Mouse (Mus musculus): ENCODE measurements around the gene Tmem104. TPM values are rescaled to one million over a fixed set of nuclear protein-coding genes. Genes with fewer than 3 reads are reported as not detected.
A peak's percentile ranks its signal among the peaks of the same experiment; 100 is the strongest.

Tmem104 gene
- total and polyA plus RNA-seq, 2 experiments from 2014 or later: 7.6 to 8.8 TPM

DNA sequence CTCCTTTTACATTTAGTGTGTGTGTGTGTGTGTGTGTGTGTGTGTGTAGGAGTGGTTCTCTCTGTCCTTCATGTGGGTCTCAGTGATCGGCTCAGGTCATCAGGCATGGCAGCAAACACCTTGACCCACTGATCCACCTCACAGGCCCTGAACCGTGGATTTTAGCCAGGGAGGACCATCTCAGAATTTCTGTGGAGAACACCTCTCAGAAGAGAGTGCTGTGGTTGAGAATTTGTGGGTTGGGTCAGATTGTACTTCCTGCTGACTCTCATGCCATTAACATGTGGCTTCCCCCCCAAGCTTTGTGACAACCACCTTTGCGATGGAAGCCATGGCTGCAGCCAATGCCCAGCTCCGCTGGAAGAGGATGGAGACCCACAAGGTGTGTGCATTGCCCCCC, 13.2 kb downstream of the Tmem104 start:
- no peak overlapping the region for H3K4me3 ChIP-seq (ENCODE audit: low read depth, low read length)
- no peaks in the 10 kb centered on the region for H3K27me3 ChIP-seq (ENCODE audit: insufficient read depth, low read length)
- H3K9me3 ChIP-seq (ENCODE audit: low read length): no peaks in the 10 kb centered on the region
- 94% methylated on average over 4 of the region's 4 CpGs for WGBS
- H3K27ac ChIP-seq (ENCODE audit: low read depth, low read length): no peak overlapping the region
- H3K4me1 ChIP-seq (ENCODE audit: insufficient read depth): no peaks in the 10 kb centered on the region
- H3K4me2 ChIP-seq (ENCODE audit: low read depth): no peak overlapping the region
- ATAC-seq (no peak), DNase-seq (no peak)
- H3K9ac ChIP-seq: no peak overlapping the region
- H3K36me3 ChIP-seq (ENCODE audit: insufficient read depth): peaks cover 30% of the 10 kb centered on the region
- no peak for TF ChIP-seq CTCF (IDR thresholded peaks at IDR 0.05; ENCODE audit: low read depth)

- no peaks in the 10 kb centered on the region for H3K4me1 ChIP-seq (ENCODE audit: insufficient read depth)
- 15% methylated on average over 12 of the region's 12 CpGs for WGBS
- peak; percentile 94 for ATAC-seq
- no peak overlapping the region for H3K4me3 ChIP-seq (ENCODE audit: low read depth, low read length)
- H3K27me3 ChIP-seq (ENCODE audit: insufficient read depth, low read length): no peaks in the 10 kb centered on the region
- H3K4me2 ChIP-seq (ENCODE audit: low read depth): no peak overlapping the region
- TF ChIP-seq CTCF (IDR thresholded peaks at IDR 0.05; ENCODE audit: low read depth): peak; percentile 98
- H3K9ac ChIP-seq: no peak overlapping the region
- H3K9me3 ChIP-seq (ENCODE audit: low read length): no peaks in the 10 kb centered on the region
- H3K27ac ChIP-seq (ENCODE audit: low read depth, low read length): no peak overlapping the region
- peak; percentile 90 for DNase-seq
- H3K36me3 ChIP-seq (ENCODE audit: insufficient read depth): peaks cover 38% of the 10 kb centered on the region
Observed at GRCm38 (mm10) chr11:115202316-115202715, 15.0 kb downstream of the Tmem104 start.

GRCm38 (mm10) chr11:115202756-115203155, 15.5 kb downstream of the Tmem104 start:
- Histone ChIP-seq H3K4me1 (ENCODE audit: insufficient read depth) (no peaks in the 10 kb centered on the region), H3K36me3 (ENCODE audit: insufficient read depth) (peaks cover 38% of the 10 kb centered on the region), H3K4me3 (ENCODE audit: low read depth, low read length) (no peak overlapping the region), H3K9ac (no peak overlapping the region), H3K9me3 (ENCODE audit: low read length) (no peaks in the 10 kb centered on the region), H3K27ac (ENCODE audit: low read depth, low read length) (no peak overlapping the region), H3K27me3 (ENCODE audit: insufficient read depth, low read length) (no peaks in the 10 kb centered on the region), H3K4me2 (ENCODE audit: low read depth) (no peak overlapping the region)
- DNase-seq: no peak
- no peak for TF ChIP-seq CTCF (IDR thresholded peaks at IDR 0.05; ENCODE audit: low read depth)
- no peak; the same call in 1 of the 2 replicates for ATAC-seq
- 95% methylated on average over 9 of the region's 9 CpGs for WGBS

- Histone ChIP-seq H3K36me3 (ENCODE audit: insufficient read depth) (peaks cover 35% of the 10 kb centered on the region), H3K27me3 (ENCODE audit: insufficient read depth, low read length) (no peaks in the 10 kb centered on the region), H3K9me3 (ENCODE audit: low read length) (no peaks in the 10 kb centered on the region), H3K4me2 (ENCODE audit: low read depth) (no peak overlapping the region), H3K4me3 (ENCODE audit: low read depth, low read length) (no peak overlapping the region), H3K9ac (no peak overlapping the region), H3K4me1 (ENCODE audit: insufficient read depth) (no peaks in the 10 kb centered on the region), H3K27ac (ENCODE audit: low read depth, low read length) (no peak overlapping the region)
- no peak for TF ChIP-seq CTCF (IDR thresholded peaks at IDR 0.05; ENCODE audit: low read depth)
- DNase-seq (no peak), ATAC-seq (no peak)
- 67% methylated on average over 12 of the region's 12 CpGs for WGBS
Observed at GRCm38 (mm10) chr11:115208126-115208525, 20.8 kb downstream of the Tmem104 start.

DNA sequence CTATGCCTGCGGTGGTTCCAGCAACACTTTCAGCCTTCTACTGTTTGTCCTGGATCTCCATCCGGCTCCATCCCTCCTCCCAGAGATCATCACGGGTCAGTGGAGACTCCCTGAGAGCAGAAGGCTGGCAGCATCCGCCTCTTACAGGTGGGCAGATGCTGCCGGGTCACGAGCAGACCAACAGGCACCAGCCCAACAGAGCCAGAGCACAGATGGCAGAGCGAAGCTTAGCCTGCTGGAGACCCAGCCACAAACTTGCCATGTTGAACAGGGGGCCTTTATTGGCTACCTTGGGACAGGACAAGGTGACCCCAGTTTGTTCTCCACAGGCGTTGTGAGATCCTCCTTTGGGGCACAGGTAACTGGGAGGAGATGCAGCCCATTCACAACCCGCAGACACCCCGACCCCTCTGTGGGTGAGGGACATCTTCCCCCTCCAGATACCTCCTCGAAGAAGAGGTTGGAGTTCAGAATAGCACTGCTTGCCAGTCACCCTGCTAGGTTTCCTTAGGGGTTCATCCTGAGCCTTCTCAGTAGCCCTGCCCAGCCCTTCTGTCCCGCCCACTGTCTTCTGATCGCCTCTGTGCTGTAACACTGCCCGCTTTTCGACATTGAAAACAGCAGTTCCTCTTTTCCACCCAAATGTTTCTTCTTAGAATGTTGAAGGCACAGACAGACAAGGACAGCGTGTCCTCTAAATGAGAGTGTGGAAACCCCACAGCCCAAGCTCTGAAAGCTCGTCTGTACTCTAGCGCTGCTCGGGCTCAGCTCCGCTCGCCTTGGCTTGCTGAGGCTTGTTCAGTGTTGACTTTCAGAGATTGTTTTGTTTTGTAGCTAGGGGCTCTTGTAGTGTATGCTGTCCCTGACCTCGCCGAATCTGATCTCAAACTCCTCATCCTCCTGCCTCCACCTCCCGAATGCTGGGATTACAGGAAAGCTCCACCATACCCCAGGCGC, 21.8 kb downstream of the Tmem104 start:
- no peaks in the 10 kb centered on the region for H3K4me1 ChIP-seq (ENCODE audit: insufficient read depth)
- no peak for TF ChIP-seq CTCF (IDR thresholded peaks at IDR 0.05; ENCODE audit: low read depth)
- no peak overlapping the region for H3K4me3 ChIP-seq (ENCODE audit: low read depth, low read length)
- H3K27me3 ChIP-seq (ENCODE audit: insufficient read depth, low read length): no peaks in the 10 kb centered on the region
- WGBS: 79% methylated on average over 25 of the region's 25 CpGs
- H3K36me3 ChIP-seq (ENCODE audit: insufficient read depth): peaks cover 35% of the 10 kb centered on the region
- ATAC-seq: no peak
- H3K9me3 ChIP-seq (ENCODE audit: low read length): no peaks in the 10 kb centered on the region
- H3K27ac ChIP-seq (ENCODE audit: low read depth, low read length): no peak overlapping the region
- H3K4me2 ChIP-seq (ENCODE audit: low read depth): no peak overlapping the region
- H3K9ac ChIP-seq: no peak overlapping the region
- no peak for DNase-seq

- DNase-seq (no peak), ATAC-seq (no peak)
- no peaks in the 10 kb centered on the region for H3K9me3 ChIP-seq (ENCODE audit: low read length)
- no peak for TF ChIP-seq CTCF (IDR thresholded peaks at IDR 0.05; ENCODE audit: low read depth)
- 77% methylated on average over 7 of the region's 7 CpGs for WGBS
- peaks cover 30% of the 10 kb centered on the region for H3K36me3 ChIP-seq (ENCODE audit: insufficient read depth)
- no peaks in the 10 kb centered on the region for H3K4me1 ChIP-seq (ENCODE audit: insufficient read depth)
- no peak overlapping the region for H3K27ac ChIP-seq (ENCODE audit: low read depth, low read length)
- no peaks in the 10 kb centered on the region for H3K27me3 ChIP-seq (ENCODE audit: insufficient read depth, low read length)
- H3K4me3 ChIP-seq (ENCODE audit: low read depth, low read length): no peak overlapping the region
- no peak overlapping the region for H3K4me2 ChIP-seq (ENCODE audit: low read depth)
- H3K9ac ChIP-seq: no peak overlapping the region
Observed at GRCm38 (mm10) chr11:115209958-115210357, 22.7 kb downstream of the Tmem104 start.

DNA sequence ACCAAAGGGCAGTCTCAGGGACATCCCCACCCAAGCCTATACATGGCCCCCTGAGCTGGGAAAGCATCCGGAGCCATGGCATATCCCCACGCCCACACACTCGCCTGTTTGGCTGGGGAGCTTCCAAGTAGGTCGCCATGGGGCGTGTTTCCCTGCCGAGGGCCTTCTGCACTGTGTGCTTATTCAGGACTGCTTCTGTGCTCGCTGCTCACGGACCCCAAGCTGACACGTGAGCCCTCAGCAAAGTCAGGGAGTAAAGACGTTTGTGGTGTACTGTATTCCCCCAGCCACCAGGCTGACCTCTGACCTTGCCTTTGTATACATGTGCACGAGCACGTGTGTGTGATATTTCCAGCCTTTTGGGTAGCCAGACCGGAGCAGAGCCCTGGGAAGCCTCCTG, 24.8 kb downstream of the Tmem104 start:
- no peak for DNase-seq
- Histone ChIP-seq H3K36me3 (ENCODE audit: insufficient read depth) (peaks cover 17% of the 10 kb centered on the region; the same call in 1 of the 2 replicates), H3K27ac (ENCODE audit: low read depth, low read length) (no peak overlapping the region), H3K4me1 (ENCODE audit: insufficient read depth) (no peaks in the 10 kb centered on the region), H3K4me3 (ENCODE audit: low read depth, low read length) (no peak overlapping the region), H3K9ac (no peak overlapping the region), H3K4me2 (ENCODE audit: low read depth) (no peak overlapping the region), H3K27me3 (ENCODE audit: insufficient read depth, low read length) (no peaks in the 10 kb centered on the region), H3K9me3 (ENCODE audit: low read length) (no peaks in the 10 kb centered on the region)
- 55% methylated on average over 13 of the region's 13 CpGs for WGBS
- peak; percentile 42; the same call in 1 of the 2 replicates for ATAC-seq
- TF ChIP-seq CTCF (IDR thresholded peaks at IDR 0.05; ENCODE audit: low read depth): no peak
